Mouse (Mus musculus) left cerebral cortex, adult 11 months (tissue): ENCODE results near the gene Nedd9.

Source experiments
- DNase-seq: peaks from one replicate; pipeline ENCODE4 v3.0.0; 2022; ENCODE audit warnings: low spot score

Nedd9 gene

DNA sequence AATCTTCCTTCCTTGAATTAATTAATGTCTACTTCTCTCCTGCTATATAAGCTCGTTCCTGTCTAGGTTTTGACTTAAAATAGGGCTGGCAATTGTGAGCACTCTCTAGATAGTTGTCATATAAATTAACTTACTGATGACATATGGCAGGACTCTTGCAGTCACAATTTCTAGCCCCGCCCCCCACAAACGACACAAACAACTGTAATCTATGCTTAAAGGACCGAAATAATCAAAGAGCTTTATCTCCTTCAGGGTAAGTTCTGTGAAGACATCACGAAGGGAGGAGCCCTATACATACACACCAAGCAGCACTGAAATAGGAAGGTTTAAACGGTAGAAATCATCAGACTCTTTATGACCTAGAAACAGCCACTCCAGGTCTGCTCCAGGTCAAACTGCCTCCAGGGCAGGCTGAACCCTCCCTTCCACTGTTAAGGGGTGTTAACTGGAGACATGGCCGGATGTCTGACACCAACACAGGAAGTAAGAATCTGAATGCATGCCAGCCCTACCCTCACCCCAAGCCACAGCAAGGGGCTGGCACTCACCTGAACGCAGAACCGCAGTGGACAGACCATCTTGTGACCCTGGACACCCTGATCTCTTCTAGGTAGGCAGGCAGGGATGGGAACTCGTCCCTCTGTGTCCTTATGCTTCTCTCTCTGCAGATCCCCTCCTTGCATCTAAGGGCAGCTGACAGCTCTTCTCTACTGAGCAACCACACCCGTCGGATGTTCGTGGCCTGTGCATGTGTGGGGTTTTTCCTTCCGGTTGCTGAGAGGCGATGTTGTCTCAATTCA lies at the start of gene Nedd9:
Gene Nedd9 (minus strand): TSS at position 757 of the 803 bp plus-strand sequence.
- DNase-seq, result no peak

DNA sequence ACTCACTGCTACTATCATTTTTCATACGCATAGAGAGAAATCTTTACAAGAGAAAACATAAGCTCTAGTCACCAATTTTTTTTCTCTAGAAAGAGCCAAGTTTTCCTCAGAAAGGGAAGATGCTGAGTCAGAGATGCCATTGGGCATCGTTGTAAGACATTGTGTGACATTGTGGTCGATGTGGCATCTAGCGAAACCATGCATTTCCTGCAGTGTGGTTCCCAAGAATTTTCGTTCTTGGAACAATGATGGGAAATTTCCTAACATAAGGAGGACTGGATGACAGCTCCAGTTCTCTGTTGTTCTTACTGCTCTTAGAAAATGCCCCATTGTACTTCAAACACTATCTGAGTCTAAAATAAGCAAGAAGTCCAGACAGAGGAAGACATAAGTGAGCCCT lies 45.5 kb upstream of the Nedd9 start:
- no peak for DNase-seq

DNA sequence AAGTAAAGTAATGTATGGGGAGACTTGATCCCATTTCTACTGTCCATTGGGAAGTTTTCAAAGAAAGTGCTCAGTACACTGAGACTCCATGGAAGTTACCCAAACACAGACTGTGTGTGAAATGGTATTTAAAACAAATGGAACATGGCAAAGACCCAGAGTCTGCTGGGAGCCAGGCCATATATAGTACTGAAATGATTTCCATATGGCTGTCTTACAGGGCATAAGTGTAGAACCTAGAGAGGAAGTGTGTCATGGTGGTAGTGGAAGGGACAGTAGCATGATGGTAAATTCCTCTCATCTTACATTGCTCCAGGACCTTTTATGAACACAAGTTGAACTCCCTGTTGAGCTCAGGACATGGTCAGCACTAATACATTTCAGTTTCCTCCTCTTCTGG lies 43.2 kb upstream of the Nedd9 start:
- no peak for DNase-seq

DNA sequence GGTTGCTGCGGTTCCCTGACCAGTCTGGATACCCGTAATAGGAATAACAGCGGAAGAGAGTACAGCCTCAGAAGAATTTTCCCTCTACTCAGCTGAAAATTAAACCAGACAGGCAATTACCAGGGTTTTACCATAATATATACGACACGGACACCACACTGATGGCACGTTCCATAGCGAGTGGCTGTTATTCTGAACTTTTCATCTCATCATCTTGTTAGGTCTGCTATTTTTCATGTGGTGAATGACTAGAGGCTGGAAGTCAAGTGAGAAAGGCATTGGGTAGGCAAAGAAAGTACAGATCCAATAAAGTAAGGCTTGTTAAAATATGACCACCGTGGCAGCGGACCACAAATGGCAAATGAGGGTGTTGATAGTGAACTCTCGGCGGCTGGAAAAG lies 37.0 kb upstream of the Nedd9 start:
- no peak for DNase-seq

DNA sequence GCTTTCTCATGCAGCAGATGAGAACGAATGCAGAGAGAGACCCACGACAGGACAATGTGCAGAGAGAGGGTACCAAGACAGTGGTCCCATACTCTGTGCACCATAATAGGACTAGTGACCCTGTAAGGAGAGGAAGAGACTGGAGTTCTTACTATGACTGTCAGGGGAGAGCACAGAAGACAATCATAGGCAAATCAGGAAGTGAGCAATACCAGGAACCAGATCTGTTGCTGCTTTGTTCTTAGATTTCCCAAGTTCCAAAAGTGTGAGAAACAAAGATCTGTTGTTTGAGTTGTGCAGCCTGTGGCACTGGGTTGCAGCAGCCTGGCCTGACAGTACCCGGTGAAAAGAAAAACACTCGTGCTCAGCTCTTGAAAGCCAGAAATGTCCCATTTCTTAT lies 34.1 kb upstream of the Nedd9 start:
- DNase-seq, result no peak

DNA sequence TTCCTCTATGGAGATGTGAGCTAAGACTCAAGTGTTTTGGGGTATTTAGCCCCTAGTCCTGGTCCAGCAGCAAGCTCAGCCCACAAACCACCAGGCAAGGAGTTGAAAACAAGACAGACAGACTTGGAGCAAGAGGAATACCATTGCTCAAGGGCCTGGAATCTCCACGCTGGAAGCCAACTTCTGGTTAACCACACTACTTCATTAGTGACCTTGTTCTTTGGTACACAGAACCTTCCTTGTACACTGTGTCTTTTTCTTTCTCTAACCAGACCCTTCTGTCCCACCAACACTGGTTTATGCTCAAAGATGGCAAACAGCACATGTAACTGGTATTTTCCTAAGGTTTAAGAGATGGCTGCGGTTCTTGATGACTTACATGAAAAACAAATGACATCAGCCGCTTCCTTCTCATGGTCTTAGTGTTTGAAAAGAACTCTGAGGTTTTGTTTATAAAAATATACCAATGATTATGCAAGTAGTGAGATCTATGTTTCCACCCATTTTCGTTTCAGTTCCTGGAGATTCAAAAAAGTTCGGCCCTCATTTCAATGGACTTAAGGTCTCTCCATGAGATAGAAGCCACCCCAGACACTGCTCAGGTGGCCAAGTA lies 33.5 kb upstream of the Nedd9 start:
- no peak for DNase-seq

DNA sequence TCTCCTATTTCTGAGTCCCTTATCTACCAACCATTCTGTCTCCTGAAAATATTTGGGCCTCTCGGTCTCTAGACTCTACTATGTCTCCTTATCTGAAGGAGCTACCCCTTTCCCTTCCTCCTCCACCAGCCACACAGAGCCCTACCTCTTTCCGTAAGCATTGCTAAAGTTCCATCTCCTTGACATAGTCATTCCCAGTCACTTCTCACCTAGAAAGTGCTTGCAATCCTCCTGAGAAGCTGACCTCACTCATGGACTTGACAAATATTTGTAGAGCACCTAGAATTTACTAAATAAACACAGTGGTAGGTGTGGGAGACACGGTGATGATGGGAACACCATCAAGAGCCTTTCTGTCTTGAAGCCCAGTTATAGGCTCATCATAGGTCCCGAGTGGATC lies 32.6 kb upstream of the Nedd9 start:
- DNase-seq, result no peak

DNA sequence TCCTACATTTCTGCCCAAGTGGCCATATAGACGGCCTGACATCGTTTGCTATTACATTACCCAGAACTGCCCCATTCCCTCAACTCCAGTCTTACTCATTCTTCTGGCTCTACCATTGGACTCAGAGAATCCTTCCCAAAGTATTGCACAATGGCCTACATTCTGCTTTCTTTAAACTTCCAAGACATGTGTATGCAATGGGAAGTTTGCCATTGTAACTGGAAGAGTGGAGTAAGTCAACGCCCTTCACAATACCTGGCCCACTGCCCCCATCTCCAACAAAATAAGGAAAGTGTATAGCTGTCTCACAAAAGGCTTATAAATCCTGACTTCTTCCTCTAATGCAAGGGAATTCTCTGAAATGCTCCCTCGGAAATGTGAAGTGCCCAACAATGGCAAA lies 30.0 kb upstream of the Nedd9 start:
- no peak for DNase-seq

DNA sequence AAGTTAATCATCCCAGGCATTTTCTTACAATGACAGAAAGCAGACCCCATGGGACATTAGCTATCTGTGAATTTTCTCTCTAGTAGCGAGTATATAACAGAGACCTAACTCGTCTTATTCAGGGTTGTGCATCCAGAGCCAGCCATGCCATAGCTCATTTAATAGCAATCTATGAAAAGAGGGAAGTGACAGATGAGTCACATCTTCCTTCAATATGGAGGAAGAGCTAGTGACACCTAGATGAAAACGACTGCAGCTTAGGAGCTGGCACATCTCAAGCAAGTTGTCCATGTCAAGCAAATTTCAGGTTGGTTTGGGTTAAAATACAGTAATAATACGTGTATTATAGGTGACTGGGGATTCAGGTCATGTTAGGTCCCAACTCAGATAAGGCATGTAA lies 28.6 kb upstream of the Nedd9 start:
- DNase-seq, result no peak

DNA sequence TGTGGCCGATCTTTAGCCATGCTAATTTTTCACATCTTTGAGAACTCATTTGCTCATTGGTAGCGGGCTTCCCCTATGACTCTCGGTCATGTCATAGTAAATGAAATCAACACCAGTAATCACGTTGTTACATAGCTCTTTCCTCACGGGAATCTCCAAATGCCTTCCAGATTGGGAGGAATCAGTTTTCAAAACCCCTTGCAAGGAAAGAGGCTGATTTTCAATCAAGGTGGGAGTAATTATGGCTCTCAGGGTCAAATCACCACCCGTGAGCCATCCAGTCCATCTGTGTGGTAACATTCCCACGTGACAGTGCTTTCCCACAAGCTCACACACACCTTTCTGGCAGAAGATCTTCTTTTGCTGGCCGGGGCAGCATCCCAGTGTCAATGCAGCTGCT lies 27.8 kb upstream of the Nedd9 start:
- DNase-seq, result no peak

DNA sequence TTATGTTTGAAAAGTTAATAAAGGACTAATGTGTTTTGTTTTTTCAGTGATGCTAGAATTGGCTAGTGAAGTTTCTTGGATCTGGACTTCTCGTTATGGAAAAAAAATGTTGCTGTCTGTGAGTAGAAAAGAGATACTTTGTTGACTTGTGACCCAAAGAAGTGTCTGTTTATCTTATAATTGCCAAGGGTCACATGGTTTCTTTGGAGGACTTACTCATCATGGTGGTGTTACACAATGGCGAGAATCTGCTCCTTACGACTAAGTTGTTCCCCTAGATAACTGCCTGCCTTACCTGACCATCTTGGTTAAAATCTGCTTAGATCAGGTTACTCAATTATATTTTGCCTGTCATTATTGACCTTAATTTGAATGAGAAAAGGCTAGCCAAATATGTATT lies 26.3 kb upstream of the Nedd9 start:
- no peak for DNase-seq

DNA sequence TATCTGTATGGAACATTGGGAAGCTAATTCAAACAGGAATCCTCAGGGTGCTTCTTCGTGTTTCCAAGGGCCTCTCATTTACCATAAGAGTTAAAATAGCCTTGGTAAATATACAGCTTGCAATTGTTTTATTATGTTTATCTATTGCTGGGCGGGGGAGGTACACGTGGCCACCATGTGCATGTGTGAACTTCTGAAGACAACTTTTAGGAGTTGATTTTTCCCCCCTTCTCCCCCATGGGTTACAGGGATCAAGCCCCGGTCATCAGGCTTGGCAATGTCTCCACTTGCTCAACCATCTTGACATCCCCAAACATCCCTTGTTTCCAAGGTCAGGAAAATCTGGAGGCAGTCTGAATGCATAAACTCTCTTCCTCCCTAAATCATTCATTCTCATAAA lies 25.1 kb upstream of the Nedd9 start:
- DNase-seq, result no peak

DNA sequence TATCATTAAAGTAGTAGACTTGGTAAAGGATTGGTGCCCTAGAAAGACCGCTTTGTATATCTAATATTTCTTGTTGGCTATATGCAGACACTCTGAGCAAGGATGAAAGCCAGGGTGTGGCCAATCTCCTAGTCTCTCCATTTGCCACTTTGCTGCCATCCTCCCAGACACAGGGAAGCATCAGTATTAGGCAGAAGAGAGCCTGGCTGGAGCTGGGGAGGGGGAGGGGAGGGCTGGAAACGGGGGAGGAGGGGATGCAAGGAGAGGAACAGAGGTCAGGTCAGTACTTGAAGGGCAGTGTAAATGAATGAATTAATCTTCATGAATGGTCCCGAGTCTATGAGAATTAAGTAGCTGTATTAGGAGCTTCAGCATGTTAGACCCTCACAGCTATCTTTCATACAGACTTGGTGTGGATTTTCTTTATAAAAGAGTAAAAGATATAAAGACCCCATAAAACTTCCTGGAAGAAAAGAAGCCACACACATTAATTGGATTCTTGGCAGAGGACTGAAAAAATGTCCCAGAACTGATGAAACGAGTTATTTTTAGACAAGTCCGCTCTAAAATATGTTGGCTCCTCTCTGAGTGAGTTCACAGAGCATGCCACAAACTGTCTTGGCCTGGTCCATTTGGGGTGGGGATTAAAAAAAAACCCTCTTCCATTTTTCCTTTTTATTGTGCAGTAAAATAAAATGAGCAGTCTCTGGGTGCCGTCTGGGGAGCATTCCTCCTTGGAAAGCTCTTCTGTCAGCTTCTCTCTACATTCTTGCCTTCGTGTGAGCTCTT lies 23.7 kb upstream of the Nedd9 start:
- no peak for DNase-seq

DNA sequence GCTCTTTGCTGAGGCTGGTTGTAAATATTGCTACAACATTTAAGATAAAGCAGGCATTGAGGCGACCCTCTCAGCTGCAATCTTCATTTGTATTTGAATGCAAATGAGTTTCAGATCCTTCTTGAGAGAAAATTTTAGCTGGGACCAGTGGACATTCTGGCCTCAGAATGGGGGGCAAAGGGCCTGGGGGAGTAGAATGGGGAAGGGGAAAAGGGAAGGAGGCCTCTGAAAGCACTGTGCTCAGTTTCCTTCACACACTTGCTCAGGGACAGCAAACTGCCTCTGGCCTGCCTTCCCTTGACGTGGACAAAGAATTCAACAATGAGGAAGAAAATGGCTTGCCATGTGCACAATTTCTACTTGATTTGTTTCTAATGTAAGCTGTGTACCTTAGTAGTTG lies 18.4 kb upstream of the Nedd9 start:
- no peak for DNase-seq

DNA sequence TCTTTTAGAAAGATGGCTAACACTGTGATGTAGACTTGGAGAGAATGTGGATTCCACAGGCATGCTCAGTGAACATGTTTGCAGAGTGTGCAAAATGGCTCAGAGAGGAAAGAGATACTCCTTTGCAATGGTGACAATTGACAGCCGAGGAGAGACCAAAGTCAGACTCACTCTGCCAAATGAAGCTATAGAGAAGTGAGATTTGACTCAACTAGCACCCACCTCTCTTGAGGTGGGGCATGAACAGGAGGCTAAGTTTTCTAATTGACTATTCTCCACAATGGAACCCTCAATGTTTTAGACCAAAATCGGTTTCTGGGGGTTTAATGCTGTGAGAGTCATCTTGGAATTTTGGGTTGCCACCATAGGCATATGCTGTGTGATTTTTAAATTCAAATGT lies 17.8 kb upstream of the Nedd9 start:
- no peak for DNase-seq

DNA sequence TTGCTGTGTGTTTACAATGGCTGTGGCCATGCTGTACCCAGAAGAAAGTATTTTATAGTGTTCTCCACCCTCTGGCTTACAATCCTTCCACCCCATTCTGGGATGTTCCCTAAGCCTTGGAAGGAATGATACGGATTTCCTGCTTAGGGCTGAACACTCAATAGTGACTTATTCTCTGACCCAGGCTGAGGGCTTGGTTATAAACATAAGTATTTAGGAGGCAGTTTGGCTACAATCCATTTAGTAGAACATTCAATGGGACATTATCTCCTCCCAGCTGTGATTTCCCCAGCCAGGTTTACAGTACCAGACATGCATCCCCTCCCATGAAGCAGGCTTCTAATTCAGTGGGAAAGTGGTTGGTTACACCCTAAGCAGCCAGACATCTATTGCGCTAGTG lies 17.3 kb upstream of the Nedd9 start:
- no peak for DNase-seq

DNA sequence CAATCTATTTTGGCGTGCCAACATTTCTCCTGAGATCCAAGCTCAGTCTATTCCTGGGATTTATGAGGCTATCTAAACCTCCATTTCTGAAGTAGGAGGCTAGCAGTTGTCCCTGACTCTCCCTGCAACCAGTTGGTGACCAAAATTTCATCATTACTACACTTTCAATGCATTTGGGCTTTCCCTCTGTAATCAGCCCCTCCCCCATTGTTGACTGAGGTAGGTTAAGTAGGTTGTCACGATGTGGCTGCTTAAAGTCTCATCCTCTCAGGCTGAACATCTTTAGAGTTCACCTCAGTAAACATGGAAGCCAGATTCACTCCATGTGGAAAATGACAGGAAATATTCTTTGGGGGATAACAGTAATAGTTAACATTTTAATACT lies 15.7 kb upstream of the Nedd9 start:
- DNase-seq, result no peak

DNA sequence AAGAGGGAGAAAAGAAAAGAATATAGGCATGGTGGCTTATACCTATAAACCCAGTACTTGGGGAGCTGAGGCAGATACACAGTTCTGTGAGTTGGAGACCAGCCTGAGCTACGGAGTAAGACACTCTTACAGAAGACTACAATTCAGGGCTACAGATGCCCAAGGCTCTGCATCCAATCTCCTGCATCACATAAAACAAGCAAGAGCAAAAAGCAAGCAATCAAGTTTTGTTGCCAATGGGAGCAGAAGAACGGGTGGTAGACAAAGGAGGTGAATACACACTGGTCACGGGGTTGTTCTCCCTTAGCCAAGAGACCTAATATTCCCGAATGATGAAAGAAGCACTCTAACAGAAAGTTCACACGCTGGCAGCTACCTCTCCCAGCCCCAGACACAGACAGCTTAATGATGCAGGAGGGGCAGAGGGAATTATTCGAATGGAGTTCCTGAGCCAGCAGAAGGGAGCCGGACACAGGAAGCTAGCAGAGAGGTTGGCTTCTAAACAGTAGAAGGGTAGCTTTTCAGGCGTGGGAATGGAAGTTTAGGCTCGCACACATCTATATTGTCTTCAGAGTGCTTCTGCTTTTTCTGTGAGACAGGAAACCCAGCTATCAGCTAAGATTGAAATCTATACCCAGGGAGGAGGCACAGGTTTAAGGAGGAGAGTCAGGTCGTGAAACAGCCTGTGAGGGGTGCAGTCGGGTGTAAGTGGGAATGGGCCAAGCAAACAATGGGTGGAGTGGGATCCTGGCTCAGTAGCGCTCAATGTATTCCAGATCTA lies 15.2 kb upstream of the Nedd9 start:
- no peak for DNase-seq

DNA sequence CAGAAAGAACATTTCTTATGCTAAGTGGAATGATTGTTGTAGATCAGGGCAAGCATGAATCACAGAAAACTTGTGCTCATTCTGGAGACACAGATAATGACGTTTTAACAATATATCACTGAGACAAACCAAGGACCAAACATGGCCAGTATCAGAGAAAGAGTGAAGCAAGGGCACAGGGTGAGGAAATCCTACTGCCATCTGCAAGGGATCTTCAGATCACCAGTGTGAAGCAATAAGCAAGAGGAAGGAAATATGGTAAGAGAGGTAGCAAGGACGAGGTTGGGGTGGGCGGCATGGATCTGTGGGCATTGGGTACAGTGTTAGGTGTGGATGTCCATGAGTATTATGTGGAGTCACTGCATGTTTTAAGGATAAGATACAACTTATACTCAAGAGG lies 13.6 kb upstream of the Nedd9 start:
- DNase-seq, result no peak

DNA sequence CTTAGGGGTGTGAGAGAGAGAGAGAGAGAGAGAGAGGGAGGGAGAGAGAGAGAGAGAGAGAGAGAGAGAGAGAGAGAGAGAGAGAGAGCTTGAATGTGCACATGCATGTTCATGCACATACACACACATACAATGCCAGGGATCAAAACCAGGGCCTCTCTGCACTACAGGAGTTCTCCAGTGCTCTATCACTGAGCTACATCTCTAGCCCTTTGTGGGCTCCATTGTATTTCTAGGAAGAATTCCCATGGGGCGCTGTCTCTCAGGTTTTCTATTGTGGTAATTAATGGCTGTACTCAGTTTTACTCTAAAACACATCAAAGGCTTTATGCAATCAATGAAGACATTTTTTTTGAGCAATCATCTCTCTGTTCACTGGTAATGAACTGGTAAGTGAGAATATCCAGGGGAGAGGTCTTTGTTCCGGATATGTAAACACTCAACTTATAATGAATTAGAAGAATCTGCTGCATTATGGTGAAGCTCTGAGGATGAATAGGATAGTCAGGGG lies 11.5 kb upstream of the Nedd9 start:
- DNase-seq, result no peak

DNA sequence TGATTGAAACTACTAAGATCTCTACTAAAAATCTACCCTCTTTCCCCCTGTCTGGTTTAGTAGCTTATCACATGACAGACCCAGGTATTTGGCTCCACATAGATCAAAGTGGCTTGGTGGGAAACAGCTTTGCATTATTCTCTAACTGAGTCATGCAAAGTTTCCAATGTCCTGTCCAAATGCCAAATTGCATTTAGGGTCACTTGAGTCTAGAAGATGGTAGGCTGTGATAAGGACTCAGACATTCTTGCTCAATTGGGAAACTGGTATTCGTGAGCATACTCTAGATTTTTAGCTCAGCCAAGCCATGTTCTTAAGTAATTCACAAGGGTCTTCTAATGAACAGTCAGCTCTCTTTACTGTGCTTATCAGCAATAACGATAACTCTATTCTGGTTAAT lies 7.5 kb upstream of the Nedd9 start:
- DNase-seq, result no peak

DNA sequence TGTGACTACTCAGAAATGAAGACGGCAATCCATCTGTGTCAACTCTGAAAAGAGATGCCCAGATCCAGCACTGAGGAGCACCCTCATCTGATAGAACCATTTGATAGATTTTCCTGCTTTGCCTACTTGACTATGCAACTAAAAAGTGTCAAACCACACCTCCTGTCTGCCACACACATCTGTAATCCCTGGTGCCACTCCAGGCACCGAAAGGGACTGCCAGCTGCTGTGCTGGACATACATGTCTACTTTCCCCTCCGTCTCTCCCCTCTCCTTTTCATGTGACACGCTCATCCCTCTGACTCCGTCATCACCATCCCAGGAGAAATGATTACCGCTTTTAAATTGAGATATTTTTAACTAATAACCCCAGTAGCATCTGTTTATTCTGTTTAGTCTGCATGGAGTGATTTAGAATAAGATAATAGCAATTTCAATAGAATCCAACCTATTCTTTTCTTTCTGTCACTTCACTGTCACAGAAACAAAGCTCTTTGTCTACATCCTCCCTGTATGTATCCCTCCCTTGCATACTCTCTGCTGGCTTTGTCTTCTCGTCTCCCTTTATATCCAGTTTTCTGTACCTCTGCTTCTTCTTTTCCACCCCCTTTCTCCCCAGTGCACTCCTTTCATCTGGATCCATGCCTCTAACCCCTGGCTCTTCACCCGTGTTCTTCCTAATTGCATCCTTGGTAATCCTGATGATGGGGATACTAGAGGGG lies 5.0 kb upstream of the Nedd9 start:
- DNase-seq, result no peak
